Mouse (Mus musculus) CH12.LX (cell line): ENCODE data around the gene Kcnk7. TPM values are rescaled to one million over a fixed set of nuclear protein-coding genes. Genes with fewer than 3 reads are reported as not detected.
A peak's percentile ranks its signal among the peaks of the same experiment; 100 is the strongest.

Source experiments
- DNase-seq: peaks from one replicate; pipeline ENCODE4 v3.0.0-alpha.2; 2013; ENCODE audit errors: extremely low read depth
- H3K27ac ChIP-seq: 2 replicates; pipeline ENCODE4 v1.5.1; 2012; ENCODE audit warnings: low read depth, mild to moderate bottlenecking, control low read depth, moderate library complexity; ENCODE audit not compliant: insufficient read depth
- H3K27me3 ChIP-seq: replicated peaks from 2 replicates; pipeline ENCODE3; 2012; ENCODE audit warnings: inconsistent platforms
- H3K36me3 ChIP-seq, 2 experiments: replicated peaks in 1 of 2; 2 replicates each; pipeline versions ENCODE3 to v1.6.1; 2012; ENCODE audit warnings: inconsistent platforms in 1 of 2, low read length in 1 of 2, mild to moderate bottlenecking in 1 of 2, mixed read lengths in 1 of 2, moderate library complexity in 1 of 2; ENCODE audit not compliant: control insufficient read depth in 1 of 2, insufficient read depth in 1 of 2
- H3K4me1 ChIP-seq, 2 experiments: 2 replicates each; pipeline ENCODE4 v1.6.1; 2012; ENCODE audit warnings: inconsistent platforms in 1 of 2, moderate library complexity in 1 of 2; ENCODE audit not compliant: insufficient read depth in 2 of 2, control insufficient read depth in 1 of 2
- H3K4me2 ChIP-seq: 2 replicates; pipeline ENCODE4 v1.6.1; 2012; ENCODE audit warnings: low read depth, mild to moderate bottlenecking, control low read depth; ENCODE audit not compliant: poor library complexity, insufficient read depth, severe bottlenecking
- H3K4me3 ChIP-seq, 3 experiments: fragments of 150-350 bp in 1 of 3; sonication (generic) in 1 of 3; replicated peaks in 1 of 3; 2 replicates each; pipeline versions ENCODE3 to v1.5.1; 2011 to 2012; ENCODE audit warnings: low read depth in 2 of 3, low read length in 2 of 3, mild to moderate bottlenecking in 2 of 3, moderate library complexity in 2 of 3, control low read depth in 1 of 3, improper control_type of control experiment in 1 of 3, inconsistent platforms in 1 of 3, mixed read lengths in 1 of 3; ENCODE audit not compliant: poor library complexity in 1 of 3
- H3K79me2 ChIP-seq: replicated peaks from 2 replicates; pipeline ENCODE4 v1.6.1; 2012; ENCODE audit warnings: mild to moderate bottlenecking, moderate library complexity; ENCODE audit not compliant: control insufficient read depth, poor library complexity, insufficient read depth, severe bottlenecking; ENCODE audit errors: extremely low read depth
- H3K9ac ChIP-seq: 2 replicates; pipeline ENCODE4 v1.6.1; 2012; ENCODE audit warnings: low read depth, mild to moderate bottlenecking, control low read depth, moderate library complexity; ENCODE audit not compliant: insufficient read depth
- H3K9me3 ChIP-seq: replicated peaks from 2 replicates; pipeline ENCODE3; 2012; ENCODE audit warnings: low read length, inconsistent platforms, mixed read lengths
- BHLHE40 ChIP-seq: IDR thresholded peaks from 2 replicates; pipeline ENCODE4 v1.6.1; 2011; ENCODE audit warnings: mild to moderate bottlenecking, low read depth, low read length, improper control_type of control experiment
- CHD2 ChIP-seq: IDR thresholded peaks from 2 replicates; pipeline ENCODE4 v1.6.1; 2011; ENCODE audit warnings: low read length, improper control_type of control experiment
- E2F4 ChIP-seq: IDR thresholded peaks from 2 replicates; pipeline ENCODE4 v1.6.1; 2011; ENCODE audit warnings: low read depth, low read length, improper control_type of control experiment; ENCODE audit not compliant: insufficient replicate concordance
- HCFC1 ChIP-seq: IDR thresholded peaks from 2 replicates; pipeline ENCODE4 v1.6.1; 2012; ENCODE audit warnings: low read depth, mild to moderate bottlenecking, inconsistent platforms, low read length, improper control_type of control experiment
- IRF4 ChIP-seq: IDR thresholded peaks from 2 replicates; pipeline ENCODE4 v1.6.1; 2014; ENCODE audit warnings: low read depth, mild to moderate bottlenecking, inconsistent platforms, low read length, improper control_type of control experiment
- KAT2A ChIP-seq: IDR thresholded peaks from 2 replicates; pipeline ENCODE4 v1.6.1; 2012; ENCODE audit warnings: low read length, improper control_type of control experiment, inconsistent platforms; ENCODE audit not compliant: insufficient replicate concordance
- MAX ChIP-seq: IDR thresholded peaks from 2 replicates; pipeline ENCODE4 v1.6.1; 2011; ENCODE audit warnings: low read length, improper control_type of control experiment
- NELFE ChIP-seq: IDR thresholded peaks from 2 replicates; pipeline ENCODE4 v1.6.1; 2011; ENCODE audit warnings: low read depth, low read length, improper control_type of control experiment
- PAX5 ChIP-seq: IDR thresholded peaks from 2 replicates; pipeline ENCODE4 v1.6.1; 2012; ENCODE audit warnings: low read length, inconsistent platforms, mixed read lengths
- RAD21 ChIP-seq: IDR thresholded peaks from 2 replicates; pipeline ENCODE4 v1.6.1; 2011; ENCODE audit warnings: low read depth, mild to moderate bottlenecking, low read length, improper control_type of control experiment, moderate library complexity
- TBP ChIP-seq: conservative IDR thresholded peaks from 2 replicates; pipeline ENCODE4 v1.6.1; 2011; ENCODE audit warnings: low read depth, low read length, improper control_type of control experiment
- TCF12 ChIP-seq: IDR thresholded peaks from 2 replicates; pipeline ENCODE4 v1.6.1; 2014; ENCODE audit warnings: low read depth, mild to moderate bottlenecking, inconsistent platforms, low read length, improper control_type of control experiment
- ZKSCAN1 ChIP-seq: IDR thresholded peaks from 2 replicates; pipeline ENCODE4 v1.6.1; 2012; ENCODE audit warnings: low read depth, inconsistent platforms, low read length, improper control_type of control experiment, borderline replicate concordance
- ZMIZ1 ChIP-seq: IDR thresholded peaks from 2 replicates; pipeline ENCODE4 v1.6.1; 2012; ENCODE audit warnings: low read depth, mild to moderate bottlenecking, inconsistent platforms, low read length, improper control_type of control experiment
- dilution Hi-C: fragments of 300-500 bp; cut with MboI; formaldehyde crosslinking; loops from 2 replicates; pipeline ENCODE4 v1.14.3; 2020; ENCODE audit warnings: low sequenced_read_pairs; ENCODE audit not compliant: extremely low pct_unique_long_range_greater_than_20kb, extremely low pct_ligation_motif_present
- in situ Hi-C: fragments of 300-500 bp; cut with MboI; formaldehyde crosslinking; loops from 3 replicates; pipeline ENCODE4 v1.14.3; 2019; ENCODE audit warnings: low sequenced_read_pairs, low pct_ligation_motif_present, low pct_unique_long_range_greater_than_20kb, mixed read lengths
- polyA plus RNA-seq: library from polyadenylated mRNA; unstranded; fragments of >175 nt; gene quantifications from 2 replicates; pipeline ENCODE4 v1.2.1, GENCODE M21; 2012; ENCODE audit warnings: low read depth; ENCODE audit not compliant: insufficient read length
- total RNA-seq, 2 experiments: library from RNA; depleted of rRNA; stranded (reverse); fragments of 300-350 nt in 1 of 2; fragments of >200 nt in 1 of 2; gene quantifications; 2 replicates each; pipeline ENCODE4 v1.2.3; 2012 to 2014

The Kcnk7 gene
- total and polyA plus RNA-seq, 3 experiments, result 0.30 TPM; not detected in 2

DNA sequence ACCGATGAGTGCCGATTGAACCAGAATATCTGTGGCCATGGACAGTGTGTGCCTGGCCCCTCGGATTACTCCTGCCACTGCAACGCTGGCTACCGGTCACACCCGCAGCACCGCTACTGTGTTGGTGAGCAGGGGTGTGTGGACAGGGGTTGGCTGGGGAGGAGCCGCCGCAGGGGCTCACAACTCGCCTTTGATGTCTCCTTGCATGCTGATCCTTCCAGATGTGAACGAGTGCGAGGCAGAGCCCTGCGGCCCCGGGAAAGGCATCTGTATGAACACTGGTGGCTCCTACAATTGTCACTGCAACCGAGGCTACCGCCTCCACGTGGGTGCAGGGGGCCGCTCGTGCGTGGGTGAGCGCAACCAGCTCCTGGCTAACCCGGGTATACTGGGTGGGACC is 46.8 kb downstream of the Kcnk7 start:
- Histone ChIP-seq H3K27ac (no peak overlapping the region), H3K36me3 (no peaks in the 10 kb centered on the region), H3K4me1 (peaks cover 13 to 23% of the 10 kb centered on the region in 2 experiments), H3K79me2 (no peaks in the 10 kb centered on the region), H3K27me3 (peaks cover 62% of the 10 kb centered on the region), H3K4me2 (no peak overlapping the region), H3K4me3 (no peak overlapping the region), H3K9me3 (no peaks in the 10 kb centered on the region), H3K9ac (no peak overlapping the region)
- dilution Hi-C loops (no loop called here), in situ Hi-C loops (no loop called here)
- no peak for DNase-seq
- no peak for TF ChIP-seq TCF12

DNA sequence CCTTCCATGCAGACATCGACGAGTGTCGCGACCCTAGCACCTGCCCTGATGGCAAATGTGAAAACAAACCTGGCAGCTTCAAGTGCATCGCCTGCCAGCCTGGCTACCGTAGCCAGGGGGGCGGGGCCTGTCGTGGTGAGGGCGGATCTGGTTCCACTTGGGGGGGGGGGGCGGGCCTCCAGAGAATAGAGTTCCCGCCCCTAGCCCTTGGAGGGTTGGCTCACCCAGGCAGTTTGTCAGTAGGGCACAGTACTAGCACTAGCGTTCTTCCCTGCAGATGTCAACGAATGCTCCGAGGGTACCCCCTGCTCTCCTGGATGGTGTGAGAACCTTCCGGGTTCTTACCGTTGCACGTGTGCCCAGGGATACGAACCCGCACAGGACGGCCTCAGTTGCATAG is 47.6 kb downstream of the Kcnk7 start:
- H3K9ac ChIP-seq, result no peak overlapping the region
- peak overlapping the region in 1 of 3 experiments; percentile 26 for H3K4me3 ChIP-seq
- TF ChIP-seq BHLHE40, result 0 out of 2 replicates have a peak, but pooled peaks have one; percentile 4
- TF ChIP-seq RAD21, result no peak
- H3K27me3 ChIP-seq, result peaks cover 56% of the 10 kb centered on the region
- peaks cover 0 to 4% of the 10 kb centered on the region in 2 experiments for H3K36me3 ChIP-seq
- H3K79me2 ChIP-seq, result no peaks in the 10 kb centered on the region
- in situ Hi-C loops (no loop called here), dilution Hi-C loops (no loop called here)
- H3K27ac ChIP-seq, result no peak overlapping the region
- H3K4me2 ChIP-seq, result peak overlapping the region; percentile 67
- peaks cover 9 to 20% of the 10 kb centered on the region in 2 experiments for H3K4me1 ChIP-seq
- H3K9me3 ChIP-seq, result no peaks in the 10 kb centered on the region
- DNase-seq, result no peak

DNA sequence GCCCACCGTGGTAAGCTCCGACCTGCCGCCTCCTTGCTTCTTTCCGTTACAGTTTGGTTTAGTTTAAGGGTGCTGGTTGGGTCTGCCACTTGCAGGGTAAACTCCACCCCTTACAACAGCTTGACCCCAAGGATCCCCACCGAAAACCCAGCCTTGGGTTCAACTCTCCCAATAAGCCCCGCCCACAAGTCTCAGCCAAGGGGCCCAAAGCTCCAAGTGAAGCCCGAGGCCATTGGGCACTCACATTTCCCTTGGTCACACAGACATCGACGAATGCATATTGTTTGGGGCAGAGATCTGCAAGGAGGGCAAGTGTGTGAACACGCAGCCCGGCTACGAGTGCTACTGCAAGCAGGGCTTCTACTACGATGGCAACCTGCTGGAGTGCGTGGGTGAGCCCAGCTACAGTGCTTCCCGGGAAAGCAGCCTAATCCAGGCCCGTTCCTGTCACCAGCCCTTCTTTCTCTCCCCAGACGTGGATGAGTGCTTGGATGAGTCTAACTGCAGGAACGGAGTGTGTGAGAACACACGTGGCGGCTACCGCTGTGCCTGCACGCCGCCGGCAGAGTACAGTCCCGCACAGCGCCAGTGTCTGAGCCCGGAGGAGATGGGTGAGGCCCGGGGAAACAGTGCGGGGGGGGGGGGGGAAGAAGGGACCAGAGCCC is 52.3 kb downstream of the Kcnk7 start:
- dilution Hi-C loops (no loop called here), in situ Hi-C loops (no loop called here)
- H3K4me1 ChIP-seq, result peaks cover 2 to 11% of the 10 kb centered on the region in 2 experiments; a peak in 1 of 4 replicates
- peaks cover 18% of the 10 kb centered on the region for H3K27me3 ChIP-seq
- no peak overlapping the region for H3K4me2 ChIP-seq
- no peaks in the 10 kb centered on the region for H3K9me3 ChIP-seq
- H3K36me3 ChIP-seq, result peaks cover 46 to 51% of the 10 kb centered on the region in 2 experiments
- no peak for DNase-seq
- H3K79me2 ChIP-seq, result no peaks in the 10 kb centered on the region
- no peak overlapping the region for H3K27ac ChIP-seq
- H3K9ac ChIP-seq, result no peak overlapping the region
- H3K4me3 ChIP-seq, result no peak overlapping the region
- TF ChIP-seq TCF12 (no peak), IRF4 (no peak), PAX5 (no peak), TBP (no peak), KAT2A (no peak), NELFE (no peak), HCFC1 (no peak), CHD2 (no peak), ZMIZ1 (no peak), ZKSCAN1 (no peak), RAD21 (no peak), MAX (no peak), E2F4 (no peak)

Other genes starting within 250 kb of the Kcnk7 start
Only the 20 nearest of the 25 such genes appear.
- 28.8 and 31.1 TPM in 2 replicates for gene Mus81, start 216.0 kb upstream of the Kcnk7 start, total RNA-seq (2012; rRNA removed)
- gene Mus81, start 216.0 kb upstream of the Kcnk7 start, total RNA-seq (2014; rRNA removed), result 18.0 and 20.4 TPM in 2 replicates
- gene Mus81, start 216.0 kb upstream of the Kcnk7 start, polyA plus RNA-seq, result 29.3 and 30.2 TPM in 2 replicates
- gene Cfl1, start 213.9 kb upstream of the Kcnk7 start, total RNA-seq (2012; rRNA removed), result 818 and 982 TPM in 2 replicates
- 932 and 999 TPM in 2 replicates for gene Cfl1, start 213.9 kb upstream of the Kcnk7 start, total RNA-seq (2014; rRNA removed)
- 1,768 and 1,993 TPM in 2 replicates for gene Cfl1, start 213.9 kb upstream of the Kcnk7 start, polyA plus RNA-seq
- 0.25 and 0.34 TPM in 2 replicates for gene 1700020D05Rik, start 200.6 kb upstream of the Kcnk7 start, total RNA-seq (2012; rRNA removed)
- 0.23 TPM in 1 of 2 replicates, not detected in the other for gene 1700020D05Rik, start 200.6 kb upstream of the Kcnk7 start, total RNA-seq (2014; rRNA removed)
- 0.33 TPM in 1 of 2 replicates, not detected in the other for gene 1700020D05Rik, start 200.6 kb upstream of the Kcnk7 start, polyA plus RNA-seq
- gene Snx32, start 193.8 kb upstream of the Kcnk7 start, total RNA-seq (2012; rRNA removed), result 2.7 and 2.8 TPM in 2 replicates
- 0.75 and 0.96 TPM in 2 replicates for gene Snx32, start 193.8 kb upstream of the Kcnk7 start, total RNA-seq (2014; rRNA removed)
- gene Snx32, start 193.8 kb upstream of the Kcnk7 start, polyA plus RNA-seq, result 1.2 and 2.4 TPM in 2 replicates
- gene Ovol1, start 143.7 kb upstream of the Kcnk7 start, total RNA-seq (2012; rRNA removed), result not detected in 2 replicates
- gene Ovol1, start 143.7 kb upstream of the Kcnk7 start, total RNA-seq (2014; rRNA removed), result not detected in 2 replicates
- gene Ovol1, start 143.7 kb upstream of the Kcnk7 start, polyA plus RNA-seq, result not detected in 2 replicates
- 9.6 and 10.6 TPM in 2 replicates for gene Ap5b1, start 136.3 kb upstream of the Kcnk7 start, total RNA-seq (2012; rRNA removed)
- gene Ap5b1, start 136.3 kb upstream of the Kcnk7 start, total RNA-seq (2014; rRNA removed), result 3.2 and 3.6 TPM in 2 replicates
- gene Ap5b1, start 136.3 kb upstream of the Kcnk7 start, polyA plus RNA-seq, result 6.5 and 8.5 TPM in 2 replicates
- 124 and 164 TPM in 2 replicates for gene Rnaseh2c, start 102.5 kb upstream of the Kcnk7 start, total RNA-seq (2012; rRNA removed)
- 51.3 and 54.2 TPM in 2 replicates for gene Rnaseh2c, start 102.5 kb upstream of the Kcnk7 start, total RNA-seq (2014; rRNA removed)
- gene Rnaseh2c, start 102.5 kb upstream of the Kcnk7 start, polyA plus RNA-seq, result 75.4 and 79.0 TPM in 2 replicates
- gene Kat5, start 94.1 kb upstream of the Kcnk7 start, total RNA-seq (2012; rRNA removed), result 44.9 and 46.5 TPM in 2 replicates
- gene Kat5, start 94.1 kb upstream of the Kcnk7 start, total RNA-seq (2014; rRNA removed), result 75.4 and 106 TPM in 2 replicates
- gene Kat5, start 94.1 kb upstream of the Kcnk7 start, polyA plus RNA-seq, result 50.1 and 62.8 TPM in 2 replicates
- 21.0 and 22.1 TPM in 2 replicates for gene Rela, start 66.9 kb upstream of the Kcnk7 start, total RNA-seq (2012; rRNA removed)
- gene Rela, start 66.9 kb upstream of the Kcnk7 start, total RNA-seq (2014; rRNA removed), result 11.1 and 12.1 TPM in 2 replicates
- 43.8 and 51.9 TPM in 2 replicates for gene Rela, start 66.9 kb upstream of the Kcnk7 start, polyA plus RNA-seq
- 48.9 and 51.1 TPM in 2 replicates for gene Sipa1, start 40.7 kb upstream of the Kcnk7 start, total RNA-seq (2012; rRNA removed)
- 17.6 and 18.8 TPM in 2 replicates for gene Sipa1, start 40.7 kb upstream of the Kcnk7 start, total RNA-seq (2014; rRNA removed)
- 47.6 and 54.6 TPM in 2 replicates for gene Sipa1, start 40.7 kb upstream of the Kcnk7 start, polyA plus RNA-seq
- gene Map3k11, start 15.6 kb upstream of the Kcnk7 start, total RNA-seq (2012; rRNA removed), result 16.0 and 17.6 TPM in 2 replicates
- 4.8 and 6.0 TPM in 2 replicates for gene Map3k11, start 15.6 kb upstream of the Kcnk7 start, total RNA-seq (2014; rRNA removed)
- gene Map3k11, start 15.6 kb upstream of the Kcnk7 start, polyA plus RNA-seq, result 13.5 and 14.2 TPM in 2 replicates
- gene Pcnx3, start 15.5 kb upstream of the Kcnk7 start, total RNA-seq (2012; rRNA removed), result 27.2 and 28.6 TPM in 2 replicates
- 5.1 and 7.1 TPM in 2 replicates for gene Pcnx3, start 15.5 kb upstream of the Kcnk7 start, total RNA-seq (2014; rRNA removed)
- 28.3 and 34.5 TPM in 2 replicates for gene Pcnx3, start 15.5 kb upstream of the Kcnk7 start, polyA plus RNA-seq
- gene Ehbp1l1, start 21.9 kb downstream of the Kcnk7 start, total RNA-seq (2012; rRNA removed), result 52.1 and 57.0 TPM in 2 replicates
- gene Ehbp1l1, start 21.9 kb downstream of the Kcnk7 start, total RNA-seq (2014; rRNA removed), result 26.9 and 30.4 TPM in 2 replicates
- gene Ehbp1l1, start 21.9 kb downstream of the Kcnk7 start, polyA plus RNA-seq, result 62.6 and 71.9 TPM in 2 replicates
- gene Fam89b, start 25.3 kb downstream of the Kcnk7 start, total RNA-seq (2012; rRNA removed), result 13.4 and 14.5 TPM in 2 replicates
- gene Fam89b, start 25.3 kb downstream of the Kcnk7 start, total RNA-seq (2014; rRNA removed), result 7.5 and 9.2 TPM in 2 replicates
- 4.7 and 7.5 TPM in 2 replicates for gene Fam89b, start 25.3 kb downstream of the Kcnk7 start, polyA plus RNA-seq
- 0.17 and 0.51 TPM in 2 replicates for gene Ltbp3, start 36.5 kb downstream of the Kcnk7 start, total RNA-seq (2012; rRNA removed)
- not detected in 2 replicates for gene Ltbp3, start 36.5 kb downstream of the Kcnk7 start, total RNA-seq (2014; rRNA removed)
- not detected in 2 replicates for gene Ltbp3, start 36.5 kb downstream of the Kcnk7 start, polyA plus RNA-seq
- 49.8 and 55.0 TPM in 2 replicates for gene Scyl1, start 67.1 kb downstream of the Kcnk7 start, total RNA-seq (2012; rRNA removed)
- gene Scyl1, start 67.1 kb downstream of the Kcnk7 start, total RNA-seq (2014; rRNA removed), result 35.1 and 37.6 TPM in 2 replicates
- 49.1 and 56.1 TPM in 2 replicates for gene Scyl1, start 67.1 kb downstream of the Kcnk7 start, polyA plus RNA-seq
- gene Frmd8, start 170.9 kb downstream of the Kcnk7 start, total RNA-seq (2012; rRNA removed), result 29.0 and 30.7 TPM in 2 replicates
- gene Frmd8, start 170.9 kb downstream of the Kcnk7 start, total RNA-seq (2014; rRNA removed), result 13.5 and 15.5 TPM in 2 replicates
- gene Frmd8, start 170.9 kb downstream of the Kcnk7 start, polyA plus RNA-seq, result 25.2 and 25.4 TPM in 2 replicates
- 20.6 and 23.1 TPM in 2 replicates for gene Slc25a45, start 173.4 kb downstream of the Kcnk7 start, total RNA-seq (2012; rRNA removed)
- gene Slc25a45, start 173.4 kb downstream of the Kcnk7 start, total RNA-seq (2014; rRNA removed), result 27.6 and 33.0 TPM in 2 replicates
- 20.8 and 22.7 TPM in 2 replicates for gene Slc25a45, start 173.4 kb downstream of the Kcnk7 start, polyA plus RNA-seq
- 1.6 and 2.1 TPM in 2 replicates for gene Tigd3, start 189.8 kb downstream of the Kcnk7 start, total RNA-seq (2012; rRNA removed)
- 0.62 and 0.67 TPM in 2 replicates for gene Tigd3, start 189.8 kb downstream of the Kcnk7 start, total RNA-seq (2014; rRNA removed)
- 1.2 and 1.4 TPM in 2 replicates for gene Tigd3, start 189.8 kb downstream of the Kcnk7 start, polyA plus RNA-seq
- gene Dpf2, start 208.6 kb downstream of the Kcnk7 start, total RNA-seq (2012; rRNA removed), result 34.4 and 36.7 TPM in 2 replicates
- gene Dpf2, start 208.6 kb downstream of the Kcnk7 start, total RNA-seq (2014; rRNA removed), result 21.9 and 25.0 TPM in 2 replicates
- gene Dpf2, start 208.6 kb downstream of the Kcnk7 start, polyA plus RNA-seq, result 106 and 115 TPM in 2 replicates